Mouse (Mus musculus): ENCODE results near the gene Btbd7.

Btbd7 gene

GRCm38 (mm10) chr12:102779452-102779851, 98.8 kb downstream of the Btbd7 start:
- no peak for DNase-seq (ENCODE audit: low spot score)

- no peak for DNase-seq (ENCODE audit: low spot score)
Measured at GRCm38 (mm10) chr12:102778151-102778550, 100.1 kb downstream of the Btbd7 start.

GRCm38 (mm10) chr12:102776035-102776434, 102.2 kb downstream of the Btbd7 start:
- DNase-seq (ENCODE audit: low spot score) = no peak

- DNase-seq (ENCODE audit: low spot score) = no peak
Measured at GRCm38 (mm10) chr12:102772676-102773075, 105.6 kb downstream of the Btbd7 start.

GRCm38 (mm10) chr12:102771601-102772000, 106.7 kb downstream of the Btbd7 start:
- DNase-seq (ENCODE audit: low spot score) = no peak

GRCm38 (mm10) chr12:102769000-102769399, 109.3 kb downstream of the Btbd7 start:
- no peak for DNase-seq (ENCODE audit: low spot score)

- peak; percentile 44 for DNase-seq (ENCODE audit: low spot score)
Measured at GRCm38 (mm10) chr12:102763696-102764095, 114.6 kb downstream of the Btbd7 start.

GRCm38 (mm10) chr12:102761668-102762067, 116.6 kb downstream of the Btbd7 start:
- no peak for DNase-seq (ENCODE audit: low spot score)

- DNase-seq (ENCODE audit: low spot score) = no peak
Measured at GRCm38 (mm10) chr12:102758936-102759335, 119.3 kb downstream of the Btbd7 start.

- DNase-seq (ENCODE audit: low spot score) = no peak
Measured at GRCm38 (mm10) chr12:102758403-102758756, 119.9 kb downstream of the Btbd7 start, which contains the start of gene Gm20604. Gene Gm20604 (minus strand): TSS chr12:102758672.

GRCm38 (mm10) chr12:102757689-102758402, 120.4 kb downstream of the Btbd7 start, which contains the start of the genes Gm28051, Gon7 and Ubr7:
Gene Gm28051 (minus strand): TSS chr12:102757765.
Gene Gon7 (minus strand): TSS chr12:102757803.
Gene Ubr7 (plus strand): TSS chr12:102757967.
- peak; percentile 94 for DNase-seq (ENCODE audit: low spot score)

GRCm38 (mm10) chr12:102757055-102757688, 121.1 kb downstream of the Btbd7 start:
- no peak for DNase-seq (ENCODE audit: low spot score)

- DNase-seq (ENCODE audit: low spot score) = no peak
Measured at GRCm38 (mm10) chr12:102756304-102756703, 122.0 kb downstream of the Btbd7 start.

GRCm38 (mm10) chr12:102748256-102748655, 130.0 kb downstream of the Btbd7 start:
- no peak for DNase-seq (ENCODE audit: low spot score)

GRCm38 (mm10) chr12:102744839-102745238, 133.4 kb downstream of the Btbd7 start:
- DNase-seq (ENCODE audit: low spot score) = no peak

- peak; percentile 79 for DNase-seq (ENCODE audit: low spot score)
Measured at GRCm38 (mm10) chr12:102743589-102744574, 134.4 kb downstream of the Btbd7 start, which contains the start of the genes Moap1 and Tmem251. Gene Moap1 (minus strand): TSS chr12:102743661. Gene Tmem251 (plus strand): TSS chr12:102743762.

- DNase-seq (ENCODE audit: low spot score) = no peak
Measured at GRCm38 (mm10) chr12:102743036-102743588, 135.2 kb downstream of the Btbd7 start.

- no peak for DNase-seq (ENCODE audit: low spot score)
Measured at GRCm38 (mm10) chr12:102742056-102742455, 136.2 kb downstream of the Btbd7 start.

- no peak for DNase-seq (ENCODE audit: low spot score)
Measured at GRCm38 (mm10) chr12:102740285-102740684, 138.0 kb downstream of the Btbd7 start.

GRCm38 (mm10) chr12:102739096-102739495, 139.2 kb downstream of the Btbd7 start:
- DNase-seq (ENCODE audit: low spot score) = no peak

- DNase-seq (ENCODE audit: low spot score) = no peak
Measured at GRCm38 (mm10) chr12:102733381-102733780, 144.9 kb downstream of the Btbd7 start.

Measured in ovary, adult 18-20 months (tissue).